8 mouse cellular contexts compared by ENCODE assay signal in the genomic region with DNA sequence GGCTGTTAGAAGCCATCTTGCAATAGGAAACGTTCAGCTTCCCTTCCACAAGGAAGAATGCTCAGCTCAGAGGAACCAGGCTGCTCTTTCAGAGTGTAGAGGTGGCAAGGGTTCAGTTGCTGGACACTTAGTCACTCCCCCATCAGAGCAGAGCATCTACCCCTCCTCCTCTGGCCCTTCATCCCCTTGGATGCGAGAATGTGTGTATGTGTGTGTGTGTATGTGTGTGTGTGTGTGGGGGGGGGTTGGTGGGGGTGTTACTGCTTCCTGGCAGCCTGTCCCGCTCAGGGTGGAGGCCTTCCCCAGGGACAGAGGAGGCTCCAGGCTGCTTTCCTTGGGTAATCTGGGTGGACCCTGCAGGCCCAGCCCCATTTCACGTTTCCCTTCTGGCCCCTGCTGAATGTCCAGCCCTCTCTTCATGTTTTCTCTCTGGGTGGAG.
DNase-seq lines count a peak whose midpoint lies in the region; ATAC-seq lines count a peak whose summit lies in the region.

No protein-coding gene starts in this region.

- no peaks in the 10 kb centered on the region for H3K27me3 ChIP-seq in hindbrain, embryonic 15.5 days
- H3K27me3 ChIP-seq in lung, embryonic 15.5 days = no peaks in the 10 kb centered on the region

- H3K36me3 ChIP-seq in hindbrain, embryonic 15.5 days = no peaks in the 10 kb centered on the region
- H3K36me3 ChIP-seq in lung, embryonic 15.5 days = no peaks in the 10 kb centered on the region

- H3K9me3 ChIP-seq in hindbrain, embryonic 15.5 days = no peaks in the 10 kb centered on the region
- H3K9me3 ChIP-seq in lung, embryonic 15.5 days = no peaks in the 10 kb centered on the region

- H3K4me2 ChIP-seq in hindbrain, embryonic 15.5 days = no peak overlapping the region
- H3K4me2 ChIP-seq in lung, embryonic 15.5 days = no peak overlapping the region

- DNase-seq in adrenal gland, adult (ENCODE audit: inconsistent age in 2 of 2, low spot score in 1 of 2) = peak; percentile 47 to 64
- DNase-seq in adrenal gland, adult 8-10 months = no peak
- peak; percentile 74 for DNase-seq in gastrocnemius, adult 18-20 months (ENCODE audit: low spot score)
- DNase-seq in frontal cortex, adult 2 months (ENCODE audit: extremely low spot score in 1 of 2, low spot score in 1 of 2) = no peak
- DNase-seq in layer of hippocampus, adult 9-10 months (ENCODE audit: low spot score) = no peak
- DNase-seq in layer of hippocampus, postnatal 14 days (ENCODE audit: low spot score in 2 of 2) = no peak

- no peak overlapping the region for H3K9ac ChIP-seq in hindbrain, embryonic 15.5 days
- no peak overlapping the region for H3K9ac ChIP-seq in lung, embryonic 15.5 days

- no peak for ATAC-seq in hindbrain, embryonic 15.5 days (ENCODE audit: low FRiP score, low read depth)
- peak; percentile 27 for ATAC-seq in lung, embryonic 15.5 days (ENCODE audit: borderline replicate concordance, extremely low read depth, low FRiP score, low TSS enrichment)

- H3K4me3 ChIP-seq in hindbrain, embryonic 15.5 days = no peak overlapping the region
- H3K4me3 ChIP-seq in lung, embryonic 15.5 days = no peak overlapping the region

- H3K4me1 ChIP-seq in hindbrain, embryonic 15.5 days (replicated peaks) = peaks cover 22% of the 10 kb centered on the region
- peaks cover 55% of the 10 kb centered on the region for H3K4me1 ChIP-seq in lung, embryonic 15.5 days

- WGBS in hindbrain, embryonic 15.5 days = 59% methylated on average over 4 of the region's 4 CpGs
- 19% methylated on average over 3 of the region's 4 CpGs for WGBS in lung, embryonic 15.5 days

- peak overlapping the region; percentile 58; the same call in 1 of the 2 replicates for H3K27ac ChIP-seq in hindbrain, embryonic 15.5 days (replicated peaks)
- peak overlapping the region; percentile 94 for H3K27ac ChIP-seq in lung, embryonic 15.5 days

Comparison
In these comparisons a context has a peak if more than half of its experiments do, and no peak if none do; other contexts are left out.
1. DNase-seq: peak in adrenal gland, adult (2 of 2) and gastrocnemius, adult 18-20 months (single experiment); none in adrenal gland, adult 8-10 months (single experiment), frontal cortex, adult 2 months (0 of 2), layer of hippocampus, adult 9-10 months (single experiment) and layer of hippocampus, postnatal 14 days (0 of 2).